Mouse (Mus musculus) cerebellum, adult 18-20 months (tissue): Measurements from ENCODE around the gene Nab2.

Experiments
- DNase-seq, 2 experiments: peaks; one replicate each; pipeline ENCODE4 v3.0.0; 2021

Nab2 gene

DNA sequence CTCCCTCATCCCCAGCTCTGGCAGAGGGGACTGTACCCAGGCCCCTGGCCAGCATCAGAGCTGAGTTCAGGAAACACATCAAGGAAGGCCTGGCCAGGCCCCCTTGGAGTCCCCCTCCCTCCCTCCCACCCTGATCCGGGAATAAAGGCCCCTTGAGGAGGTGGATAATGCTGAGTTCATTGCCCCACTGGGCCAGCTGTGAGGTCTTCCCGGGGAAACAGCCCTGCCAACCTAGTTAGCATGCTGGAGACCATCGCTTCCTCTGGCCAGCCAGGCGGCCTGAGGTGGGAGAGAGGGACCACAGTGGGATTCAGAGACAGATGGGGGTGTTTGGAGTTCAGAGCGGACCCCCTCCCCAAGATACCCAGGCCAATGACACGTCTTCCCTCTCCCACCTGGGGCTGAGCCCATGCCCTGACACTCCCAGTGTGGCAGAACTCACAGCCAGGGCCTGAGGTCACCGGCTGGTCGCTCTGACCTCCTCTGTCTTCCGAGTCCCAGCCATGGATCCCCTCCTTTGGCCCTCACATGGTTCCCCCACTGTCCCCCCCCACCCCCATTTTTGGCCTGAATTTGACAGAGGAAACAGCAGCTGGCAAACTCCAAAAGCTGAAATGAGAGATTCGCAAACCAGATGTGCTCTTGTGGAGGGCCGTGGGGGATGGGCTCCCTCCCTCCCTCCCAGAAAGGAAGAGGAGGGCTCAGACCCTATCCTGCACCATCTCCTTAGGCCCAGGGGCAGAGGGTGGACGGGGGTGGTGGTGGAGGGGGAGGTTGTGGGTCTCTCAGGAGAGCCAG, 53.9 kb downstream of the Nab2 start:
- DNase-seq, result peak in 1 of 2 experiments; percentile 34

DNA sequence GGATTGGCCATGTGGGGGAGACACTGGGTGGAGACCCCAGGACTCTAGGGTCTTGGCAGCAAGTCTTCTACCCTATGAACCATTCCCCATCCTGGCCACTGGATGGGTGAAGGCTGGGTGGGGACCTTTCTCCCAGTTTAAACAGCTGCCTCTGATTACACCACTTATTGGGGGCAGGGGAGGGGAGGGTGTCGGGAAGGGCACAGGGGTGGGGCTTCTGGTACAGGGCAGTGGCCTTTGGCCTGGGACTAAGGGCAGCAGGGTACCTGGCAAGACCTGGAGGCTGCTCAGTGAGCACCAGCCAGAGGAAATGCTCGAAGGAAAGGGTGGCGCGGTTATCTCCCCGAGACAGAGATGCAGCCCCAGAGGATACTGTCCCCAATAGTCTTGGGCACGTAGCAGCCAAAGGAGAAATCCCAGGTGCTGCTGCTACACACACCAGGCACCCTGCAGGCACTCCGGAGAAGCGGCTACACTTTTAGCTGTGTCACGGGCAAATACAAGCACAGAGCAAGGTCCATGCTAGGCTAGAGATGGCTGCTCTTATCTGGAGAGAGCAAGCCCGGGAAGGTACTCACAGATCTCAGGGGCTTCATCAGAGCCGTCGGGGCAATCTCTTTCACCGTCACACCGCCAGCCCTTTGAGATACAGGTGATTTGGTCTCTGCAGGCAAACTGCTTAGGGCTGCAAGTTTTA, 56.1 kb downstream of the Nab2 start:
- DNase-seq, result no peak
